Mouse (Mus musculus): ENCODE data around the gene Gm49368.

- no peak for TF ChIP-seq USF1 (IDR thresholded peaks at IDR 0.05; ENCODE audit: low read depth)
- TF ChIP-seq CTCF (IDR thresholded peaks at IDR 0.05; ENCODE audit: control insufficient read depth, insufficient read depth, insufficient read length), result no peak
Observed at GRCm38 (mm10) chr7:128154076-128154475, 91.6 kb downstream of the Gm49368 start, which contains the start of gene Itgad.

All from C2C12 (cell line).